Mouse (Mus musculus) gonadal fat pad, adult 2 months (tissue): ENCODE measurements around the gene Plgrkt. TPM values are rescaled to one million over a fixed set of nuclear protein-coding genes. Genes with fewer than 3 reads are reported as not detected.
A peak's percentile ranks its signal among the peaks of the same experiment; 100 is the strongest.
"Not testable (repeated sequence)": the region's sequence is repeated elsewhere in the genome, so short reads cannot be mapped to it uniquely, and the experiment has no call there.

Source experiments
- DNase-seq: peaks from one replicate; pipeline ENCODE4 v3.0.0-alpha.2; 2012; ENCODE audit warnings: low read depth
- polyA plus RNA-seq: library from polyadenylated mRNA; depleted of rRNA; stranded (reverse); fragments of >200 nt; gene quantifications from 2 replicates; pipeline ENCODE4 v1.2.3, GENCODE M21; 2012; rRNA removed

Plgrkt gene
- polyA plus RNA-seq: 42.7 and 54.3 TPM in 2 replicates

GRCm38 (mm10) chr19:29366969-29367622 lies at the start of gene Plgrkt, which contains the start of gene Cd274:
TSS of gene Plgrkt (minus strand) at chr19:29367390.
TSS of gene Cd274 (plus strand) at chr19:29367455.
- no peak for DNase-seq

DNA sequence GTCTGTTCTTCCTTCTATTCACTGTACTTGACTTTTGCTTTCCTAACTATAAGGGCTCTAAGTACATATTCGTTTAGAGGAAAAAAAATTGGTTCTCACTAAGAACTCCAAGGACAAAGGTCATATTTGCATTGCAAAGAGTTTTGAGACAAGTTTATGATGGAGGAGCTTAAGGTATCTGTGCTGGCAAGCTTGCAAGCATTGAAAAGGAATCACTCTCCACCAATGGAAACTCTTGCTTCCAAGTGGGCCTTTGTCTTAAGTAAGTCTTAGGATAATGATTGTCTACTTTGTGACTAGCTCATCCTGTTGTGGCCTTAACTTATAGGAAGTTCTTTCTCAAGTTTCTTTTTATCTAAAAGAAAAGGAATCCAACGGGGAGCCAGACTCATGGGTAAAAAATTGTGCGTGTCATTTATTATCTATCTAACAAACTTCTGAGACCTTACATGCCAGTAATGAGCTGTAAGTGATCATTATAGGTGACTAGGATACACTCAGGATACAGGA lies 49.3 kb upstream of the Plgrkt start:
- no peak for DNase-seq

DNA sequence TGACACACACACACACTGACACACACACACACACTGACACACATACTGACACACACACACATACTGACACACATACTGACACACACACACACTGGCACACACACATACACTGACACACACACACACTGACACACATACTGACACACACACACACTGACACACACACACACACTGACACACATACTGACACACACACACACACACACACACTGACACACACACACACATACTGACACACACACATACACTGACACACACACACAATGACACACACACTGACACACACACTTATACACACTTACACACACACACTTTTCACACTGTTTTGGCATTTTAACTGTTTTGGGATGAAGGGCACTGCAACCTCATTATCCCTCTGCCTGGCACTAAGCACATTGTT lies 47.7 kb upstream of the Plgrkt start:
- not testable (repeated sequence) for DNase-seq

DNA sequence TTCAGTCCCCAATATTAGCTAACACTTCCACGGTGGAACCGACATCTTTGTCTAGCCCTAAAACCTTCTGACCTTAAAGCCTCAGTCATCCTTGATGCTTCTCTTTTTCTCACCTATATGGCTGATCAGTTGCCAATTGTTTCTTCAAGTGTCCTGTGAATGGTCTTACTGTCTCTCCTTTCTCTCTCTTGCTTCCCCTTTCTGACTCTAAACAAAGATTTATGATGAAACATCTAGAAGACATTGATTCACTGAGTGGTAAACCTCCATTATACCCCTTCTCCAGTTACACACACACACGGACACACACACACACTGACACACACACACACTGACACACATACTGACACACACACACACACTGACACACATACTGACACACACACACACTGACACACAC lies 47.3 kb upstream of the Plgrkt start:
- DNase-seq: no peak

- no peak for DNase-seq
These were observed 45.6 kb upstream of the Plgrkt start for GRCm38 (mm10) chr19:29412476-29413420.

DNA sequence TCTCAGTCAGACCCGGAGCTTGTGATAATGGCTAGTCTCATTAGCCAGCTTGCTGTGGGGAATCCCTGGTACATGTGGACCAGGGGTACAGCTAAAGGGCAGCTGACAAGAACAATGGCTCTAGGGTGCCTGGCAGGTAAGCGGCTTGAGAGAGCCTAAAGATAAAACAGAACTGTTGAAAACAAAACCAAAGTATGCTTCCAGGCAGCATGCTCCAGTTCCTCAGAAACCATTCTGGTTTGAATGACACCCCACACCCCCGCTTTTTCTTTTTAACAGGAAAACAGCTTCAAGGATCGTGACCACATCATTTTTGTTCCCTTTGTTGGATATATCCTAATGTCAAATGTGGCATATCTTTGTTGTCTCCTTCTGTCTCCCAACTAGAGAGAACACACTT lies 43.4 kb upstream of the Plgrkt start, which contains the start of gene Pdcd1lg2:
Gene Pdcd1lg2 (plus strand): TSS at position 301 of the 400 bp plus-strand sequence.
- DNase-seq: no peak

- no peak for DNase-seq
These were observed 39.1 kb upstream of the Plgrkt start for GRCm38 (mm10) chr19:29406042-29407017.

GRCm38 (mm10) chr19:29405388-29405787 lies 38.2 kb upstream of the Plgrkt start:
- DNase-seq: no peak

DNA sequence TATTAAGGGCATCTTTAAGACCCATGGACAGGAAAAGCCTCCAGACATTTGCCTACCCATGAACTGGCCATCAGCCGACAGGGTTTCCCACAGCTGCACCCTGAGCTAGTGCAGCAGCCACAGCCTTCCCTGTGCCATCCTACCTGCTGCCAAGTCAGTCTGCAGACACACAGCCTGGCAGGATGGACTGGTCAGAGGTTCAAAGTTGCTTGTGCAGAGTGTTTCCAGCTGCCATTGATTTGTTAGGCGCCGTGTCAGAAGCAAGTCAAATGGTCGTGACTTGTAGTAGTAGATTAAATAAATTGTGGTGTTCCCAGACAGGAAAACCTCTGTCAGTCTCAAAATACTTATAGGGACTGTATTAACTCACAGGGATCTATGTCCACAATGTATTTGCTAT lies 36.1 kb upstream of the Plgrkt start:
- no peak for DNase-seq

DNA sequence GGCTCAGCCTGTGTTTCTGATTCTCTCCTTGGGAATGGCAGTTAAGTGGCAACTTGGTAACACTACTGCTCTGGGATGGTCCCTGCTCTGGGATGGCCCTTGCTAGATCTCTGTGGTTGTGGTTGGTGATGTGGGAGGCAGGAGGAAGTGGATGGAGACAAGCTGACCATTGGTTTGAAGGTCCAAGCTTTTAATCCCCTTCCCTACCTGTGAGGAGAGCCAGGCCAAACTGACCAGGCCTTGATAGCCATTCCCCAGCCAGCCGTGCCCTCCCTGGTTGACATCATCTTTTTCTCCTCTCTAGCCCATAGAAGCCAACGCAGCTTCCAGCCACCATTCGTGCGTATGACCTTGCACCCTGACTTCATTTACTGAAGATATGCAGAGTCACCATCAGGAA lies 35.4 kb upstream of the Plgrkt start:
- DNase-seq: no peak

GRCm38 (mm10) chr19:29400466-29400865 lies 33.3 kb upstream of the Plgrkt start:
- no peak for DNase-seq

- DNase-seq: no peak
These were observed 32.6 kb upstream of the Plgrkt start for GRCm38 (mm10) chr19:29399786-29400185.

- DNase-seq: peak; percentile 85
These were observed 29.2 kb upstream of the Plgrkt start for GRCm38 (mm10) chr19:29396353-29396752.

- no peak for DNase-seq
These were observed 27.5 kb upstream of the Plgrkt start for GRCm38 (mm10) chr19:29394721-29395120.

DNA sequence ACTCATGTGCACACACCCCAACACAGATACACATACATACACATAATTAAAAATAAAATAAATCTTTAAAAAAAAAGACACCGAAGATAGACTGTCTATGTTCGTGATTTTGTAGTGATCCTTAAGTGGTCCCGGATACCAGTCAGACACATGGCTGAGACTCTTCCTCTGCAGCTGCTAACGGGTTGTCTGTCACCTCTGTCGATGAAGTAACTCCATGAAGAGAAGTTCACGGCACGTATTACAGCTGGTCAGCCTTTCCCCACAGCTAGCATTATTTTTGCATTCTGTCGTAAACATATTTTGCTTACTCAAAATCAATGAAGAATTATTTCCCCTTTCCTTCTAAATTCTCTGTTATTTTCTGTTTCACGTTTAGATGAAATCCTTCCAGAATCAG lies 26.1 kb upstream of the Plgrkt start:
- DNase-seq: no peak

DNA sequence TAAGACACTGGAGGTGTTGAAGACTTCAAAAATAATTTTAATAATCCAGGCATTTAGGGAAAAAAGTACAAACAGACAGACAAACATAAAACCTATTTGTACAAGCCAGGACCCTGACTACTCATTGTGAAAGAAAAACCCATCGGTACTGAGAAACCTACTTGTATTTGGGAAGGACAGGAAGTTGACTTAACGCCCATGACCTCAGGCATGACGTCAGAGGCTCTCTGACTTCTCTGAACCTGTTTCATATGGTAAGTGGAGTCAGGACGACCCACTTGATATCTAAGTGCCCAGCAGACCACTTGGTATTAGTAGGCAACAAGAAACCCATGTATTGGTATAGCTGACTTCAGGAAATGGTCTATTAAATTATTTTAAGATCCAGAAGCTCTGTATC lies 24.1 kb upstream of the Plgrkt start:
- DNase-seq: no peak

DNA sequence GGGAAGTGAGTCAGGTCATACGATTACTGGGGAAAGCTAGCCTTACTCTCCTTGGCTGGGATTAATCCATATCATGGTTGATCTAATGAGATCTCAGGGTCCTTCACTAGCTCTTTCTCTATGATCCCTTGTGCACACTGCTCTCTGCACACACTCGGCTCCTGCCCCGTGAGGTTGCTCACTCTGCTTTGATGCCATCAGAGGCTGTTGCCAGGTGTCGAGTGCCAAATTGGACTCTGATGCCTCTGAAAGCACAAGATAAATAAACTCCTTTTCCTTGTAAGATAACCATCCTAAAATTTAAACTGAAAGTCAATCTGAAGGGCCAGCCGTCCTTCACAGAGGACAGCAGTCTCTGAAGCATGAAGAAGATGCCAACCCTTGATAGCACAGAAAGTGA lies 23.3 kb upstream of the Plgrkt start:
- DNase-seq: no peak

GRCm38 (mm10) chr19:29388818-29389217 lies 21.6 kb upstream of the Plgrkt start:
- no peak for DNase-seq

DNA sequence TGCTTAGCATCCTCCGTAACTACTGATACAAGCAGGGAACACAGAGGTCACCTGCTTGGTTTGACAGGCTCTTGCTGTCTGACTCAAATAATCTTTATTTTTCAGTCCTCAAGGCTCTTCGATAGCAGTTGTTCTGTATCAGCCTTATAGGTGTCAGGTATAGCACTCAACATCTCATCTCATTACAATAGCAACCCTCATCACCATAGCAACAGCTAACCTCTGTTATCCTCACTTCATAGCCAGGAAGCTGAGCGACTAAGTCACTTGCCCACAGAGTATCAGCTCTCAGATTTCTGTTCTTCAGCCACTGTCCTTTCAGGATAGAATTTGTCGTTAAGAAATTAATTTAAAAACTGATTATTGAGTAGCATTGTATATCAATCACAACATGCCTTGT lies 18.6 kb upstream of the Plgrkt start:
- no peak for DNase-seq

GRCm38 (mm10) chr19:29384994-29385393 lies 17.8 kb upstream of the Plgrkt start:
- DNase-seq: no peak

DNA sequence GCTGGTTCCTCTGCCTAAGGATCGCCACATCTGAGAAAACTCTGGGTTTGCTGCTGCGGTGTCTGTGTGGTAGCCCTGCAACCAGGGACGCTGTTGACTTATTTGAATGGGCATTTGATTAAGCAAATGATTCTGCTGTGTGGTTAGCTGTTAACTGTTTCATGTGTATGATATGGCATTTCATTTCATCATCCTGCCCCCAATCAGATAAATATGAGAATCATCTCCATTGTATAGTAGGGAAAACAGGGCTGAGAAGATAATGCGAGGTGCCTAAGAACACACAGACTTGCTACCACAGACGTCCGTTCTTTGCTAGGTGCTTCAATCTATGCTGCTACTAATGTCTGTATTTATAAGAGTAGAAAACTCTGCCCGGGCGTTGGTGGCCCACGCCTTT lies 17.2 kb upstream of the Plgrkt start:
- no peak for DNase-seq
